Mouse (Mus musculus): ENCODE measurements around the gene Safb2.
A peak's percentile ranks its signal among the peaks of the same experiment; 100 is the strongest.

Gene Safb2

GRCm38 (mm10) chr17:56609452-56610171 is 25.2 kb upstream of the Safb2 start, which contains the start of gene 2410015M20Rik:
Gene 2410015M20Rik (minus strand): TSS chr17:56609771.
- peak; percentile 94 to 97 for DNase-seq

GRCm38 (mm10) chr17:56608699-56609098 is 24.3 kb upstream of the Safb2 start:
- no peak for DNase-seq

- no peak for DNase-seq
Measured at GRCm38 (mm10) chr17:56607521-56608062, 23.2 kb upstream of the Safb2 start.

GRCm38 (mm10) chr17:56605431-56605830 is 21.0 kb upstream of the Safb2 start:
- DNase-seq: no peak

- DNase-seq: no peak
Measured at GRCm38 (mm10) chr17:56604422-56604821, 20.0 kb upstream of the Safb2 start.

GRCm38 (mm10) chr17:56604070-56604380 is 19.6 kb upstream of the Safb2 start:
- no peak for DNase-seq

- peak; percentile 49 to 58 for DNase-seq
Measured at GRCm38 (mm10) chr17:56603186-56604069, 19.0 kb upstream of the Safb2 start.

- peak; percentile 31 to 34 for DNase-seq
Measured at GRCm38 (mm10) chr17:56593527-56594271, 9.3 kb upstream of the Safb2 start.

GRCm38 (mm10) chr17:56592553-56592952 is 8.2 kb upstream of the Safb2 start:
- no peak for DNase-seq

GRCm38 (mm10) chr17:56588921-56589320 is 4.5 kb upstream of the Safb2 start:
- no peak for DNase-seq

GRCm38 (mm10) chr17:56587773-56588172 is 3.4 kb upstream of the Safb2 start:
- no peak for DNase-seq

GRCm38 (mm10) chr17:56585171-56585821 is 911 bp upstream of the Safb2 start:
- peak in 1 of 2 experiments; percentile 52 for DNase-seq

- DNase-seq: peak; percentile 48 to 49
Measured at GRCm38 (mm10) chr17:56583611-56584256, 651 bp downstream of the Safb2 start.

GRCm38 (mm10) chr17:56583071-56583470 is 1.3 kb downstream of the Safb2 start:
- DNase-seq: no peak

- no peak for DNase-seq
Measured at GRCm38 (mm10) chr17:56572939-56573338, 11.4 kb downstream of the Safb2 start.

- peak in 1 of 2 experiments; percentile 28 for DNase-seq
Measured at GRCm38 (mm10) chr17:56572154-56572553, 12.2 kb downstream of the Safb2 start.

GRCm38 (mm10) chr17:56570287-56570686 is 14.1 kb downstream of the Safb2 start:
- peak in 1 of 2 experiments; percentile 24 for DNase-seq

- no peak for DNase-seq
Measured at GRCm38 (mm10) chr17:56567370-56567769, 17.0 kb downstream of the Safb2 start.

GRCm38 (mm10) chr17:56566918-56567317 is 17.5 kb downstream of the Safb2 start:
- DNase-seq: no peak

GRCm38 (mm10) chr17:56566293-56566692 is 18.1 kb downstream of the Safb2 start:
- no peak for DNase-seq

- no peak for DNase-seq
Measured at GRCm38 (mm10) chr17:56561866-56562265, 22.5 kb downstream of the Safb2 start.

- no peak for DNase-seq
Measured at GRCm38 (mm10) chr17:56560131-56560530, 24.3 kb downstream of the Safb2 start.
